Mouse (Mus musculus) myocyte (in vitro differentiated cells): Measurements from ENCODE around the gene Bcas3. TPM values are rescaled to one million over a fixed set of nuclear protein-coding genes. Genes with fewer than 3 reads are reported as not detected.
"Not testable (repeated sequence)": the region's sequence is repeated elsewhere in the genome, so short reads cannot be mapped to it uniquely, and the experiment has no call there.

ENCODE experiments used
- H3K27me3 ChIP-seq: one replicate; pipeline ENCODE4 v1.6.1; 2011; ENCODE audit not compliant: control insufficient read depth, insufficient read depth, insufficient read length
- H3K36me3 ChIP-seq: one replicate; pipeline ENCODE4 v1.6.1; 2011; ENCODE audit not compliant: control insufficient read depth, insufficient read depth
- H3K4me2 ChIP-seq: one replicate; pipeline ENCODE4 v1.6.1; 2011; ENCODE audit warnings: low read depth, control low read depth
- H3K4me3 ChIP-seq: one replicate; pipeline ENCODE4 v1.5.1; 2011; ENCODE audit warnings: mild to moderate bottlenecking, control low read depth, moderate library complexity
- H3K79me2 ChIP-seq: one replicate; pipeline ENCODE4 v1.6.1; 2011; ENCODE audit not compliant: control insufficient read depth, insufficient read depth
- H3ac ChIP-seq: one replicate; pipeline ENCODE4 v1.6.1; 2011; ENCODE audit not compliant: control insufficient read depth, insufficient read length
- CEBPB ChIP-seq: IDR thresholded peaks from 2 replicates; pipeline ENCODE4 v1.6.1; 2011; ENCODE audit warnings: mild to moderate bottlenecking, moderate library complexity; ENCODE audit not compliant: poor library complexity, insufficient read depth, severe bottlenecking
- E2F4 ChIP-seq: IDR thresholded peaks from one replicate; pipeline ENCODE4 v1.6.1; 2011; ENCODE audit warnings: mild to moderate bottlenecking, control low read depth, moderate library complexity; ENCODE audit not compliant: insufficient read depth
- MAX ChIP-seq: IDR thresholded peaks from one replicate; pipeline ENCODE4 v1.6.1; 2011; ENCODE audit warnings: low read depth, mild to moderate bottlenecking, control low read depth
- MYOD1 ChIP-seq, 3 experiments: IDR thresholded peaks; one replicate each; pipeline ENCODE4 v1.6.1; 2011; ENCODE audit warnings: control low read depth in 2 of 3, low read depth in 2 of 3, mild to moderate bottlenecking in 2 of 3, moderate library complexity in 1 of 3; ENCODE audit not compliant: insufficient read length in 2 of 3, control insufficient read depth in 1 of 3
- MYOG ChIP-seq, 3 experiments: IDR thresholded peaks; one replicate each; pipeline ENCODE4 v1.6.1; 2011; ENCODE audit warnings: control low read depth in 2 of 3, low read depth in 2 of 3, mild to moderate bottlenecking in 2 of 3; ENCODE audit not compliant: insufficient read length in 2 of 3, control insufficient read depth in 1 of 3, insufficient read depth in 1 of 3
- POLR2A ChIP-seq: IDR thresholded peaks from one replicate; pipeline ENCODE4 v1.6.1; 2011; ENCODE audit warnings: low read depth, mild to moderate bottlenecking, control low read depth, moderate library complexity; ENCODE audit not compliant: insufficient read length
- POLR2AphosphoS2 ChIP-seq: IDR thresholded peaks from one replicate; pipeline ENCODE4 v1.6.1; 2011; ENCODE audit warnings: low read depth, control low read depth; ENCODE audit not compliant: insufficient read length
- REST ChIP-seq: IDR thresholded peaks from one replicate; pipeline ENCODE4 v1.6.1; 2011; ENCODE audit warnings: mild to moderate bottlenecking, control low read depth, moderate library complexity; ENCODE audit not compliant: insufficient read depth, insufficient read length
- SRF ChIP-seq: IDR thresholded peaks from one replicate; pipeline ENCODE4 v1.6.1; 2011; ENCODE audit warnings: low read depth; ENCODE audit not compliant: control insufficient read depth, insufficient read length
- TCF12 ChIP-seq: IDR thresholded peaks from one replicate; pipeline ENCODE4 v1.6.1; 2011; ENCODE audit warnings: mild to moderate bottlenecking, control low read depth; ENCODE audit not compliant: poor library complexity, insufficient read depth, severe bottlenecking
- TCF3 ChIP-seq: IDR thresholded peaks from one replicate; pipeline ENCODE4 v1.6.1; 2011; ENCODE audit warnings: low read depth, control low read depth; ENCODE audit not compliant: insufficient read length
- USF1 ChIP-seq: IDR thresholded peaks from one replicate; pipeline ENCODE4 v1.6.1; 2011; ENCODE audit warnings: low read depth, mild to moderate bottlenecking, control low read depth, moderate library complexity
- polyA plus RNA-seq: library from polyadenylated mRNA; unstranded; fragments of >200 nt; fragmentation: generic; extraction: Trizol; gene quantifications from one replicate; pipeline ENCODE4 v1.2.1, GENCODE M21; 2012; ENCODE audit warnings: missing spikeins

Gene Bcas3
- polyA plus RNA-seq, 1 experiment, result 30.1 TPM

- Histone ChIP-seq H3K4me3 (no peak overlapping the region), H3K27me3 (no peaks in the 10 kb centered on the region), H3K4me2 (no peak overlapping the region), H3K79me2 (no peaks in the 10 kb centered on the region), H3ac (no peak overlapping the region), H3K36me3 (no peaks in the 10 kb centered on the region)
- TF ChIP-seq MAX (no peak), MYOD1 (IDR thresholded peaks at IDR 0.05; ENCODE audit: control insufficient read depth in 1 of 3, insufficient read length in 2 of 3, low read depth in 2 of 3) (no peak), CEBPB (no peak), REST (no peak), SRF (no peak), POLR2A (no peak), TCF12 (no peak), USF1 (no peak), E2F4 (no peak), MYOG (IDR thresholded peaks at IDR 0.05; ENCODE audit: control insufficient read depth in 1 of 3, insufficient read depth in 1 of 3, insufficient read length in 2 of 3, low read depth in 2 of 3) (no peak), TCF3 (no peak), POLR2AphosphoS2 (no peak)
Measured at GRCm38 (mm10) chr11:85712026-85712804, 359.2 kb downstream of the Bcas3 start.

DNA sequence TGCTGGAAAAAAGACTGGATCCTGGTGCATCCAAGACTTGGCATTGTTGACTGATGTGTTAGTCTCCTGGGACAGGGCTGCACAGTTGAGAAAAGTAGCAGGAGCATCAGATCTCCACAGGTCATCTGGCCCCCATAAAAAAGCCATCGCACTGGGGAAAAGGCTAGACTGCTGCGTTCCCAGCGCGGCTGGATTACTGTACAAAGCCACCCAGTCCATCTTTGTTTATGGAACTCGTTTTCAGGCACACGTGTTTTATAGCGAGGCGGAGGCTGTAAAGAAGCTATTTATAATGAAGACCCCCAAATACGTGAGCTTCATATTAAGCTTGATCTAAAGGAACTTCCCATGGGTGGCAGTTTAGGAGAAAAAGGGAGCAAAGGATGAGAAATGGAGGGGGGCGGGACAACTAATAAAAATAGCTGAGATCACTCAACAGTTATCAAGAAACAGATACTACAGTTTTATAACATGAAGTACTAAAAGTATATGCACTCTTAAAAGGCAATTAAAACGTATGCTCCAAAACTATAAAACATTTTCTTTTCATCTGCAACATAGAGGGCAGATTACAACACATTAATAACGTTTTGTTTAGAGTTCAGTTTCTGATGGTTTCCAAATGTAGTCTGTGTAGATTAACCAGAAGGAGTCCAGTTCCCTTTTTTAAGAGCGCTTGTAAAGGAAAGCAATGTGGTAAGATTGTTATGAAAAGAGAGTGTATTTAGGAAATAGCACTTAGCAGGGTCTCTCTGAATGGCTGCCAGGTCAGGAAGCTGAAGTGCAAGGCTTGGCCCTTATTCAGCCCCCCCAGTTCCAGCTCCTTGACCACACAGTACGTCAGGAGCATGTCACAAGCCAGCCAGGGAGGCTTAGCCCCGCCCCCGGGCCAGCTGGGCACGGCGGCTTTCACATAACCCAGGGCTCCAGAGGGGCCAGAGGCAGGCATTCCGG lies 360.2 kb downstream of the Bcas3 start:
- Histone ChIP-seq H3ac (no peak overlapping the region), H3K36me3 (no peaks in the 10 kb centered on the region), H3K79me2 (no peaks in the 10 kb centered on the region), H3K27me3 (no peaks in the 10 kb centered on the region), H3K4me2 (peak overlapping the region; percentile 54), H3K4me3 (no peak overlapping the region)
- TF ChIP-seq MAX (no peak), REST (no peak), MYOD1 (IDR thresholded peaks at IDR 0.05; ENCODE audit: control insufficient read depth in 1 of 3, insufficient read length in 2 of 3, low read depth in 2 of 3) (peak in 1 of 3 experiments; percentile 37), CEBPB (no peak), TCF12 (no peak), MYOG (IDR thresholded peaks at IDR 0.05; ENCODE audit: control insufficient read depth in 1 of 3, insufficient read depth in 1 of 3, insufficient read length in 2 of 3, low read depth in 2 of 3) (peak in 1 of 3 experiments; percentile 38)

GRCm38 (mm10) chr11:85713814-85714208 lies 360.8 kb downstream of the Bcas3 start:
- Histone ChIP-seq H3K4me3 (no peak overlapping the region), H3ac (no peak overlapping the region), H3K36me3 (no peaks in the 10 kb centered on the region), H3K79me2 (no peaks in the 10 kb centered on the region), H3K4me2 (peak overlapping the region; percentile 54), H3K27me3 (no peaks in the 10 kb centered on the region)
- TF ChIP-seq USF1 (no peak), TCF3 (no peak), E2F4 (no peak), MYOD1 (IDR thresholded peaks at IDR 0.05; ENCODE audit: control insufficient read depth in 1 of 3, insufficient read length in 2 of 3, low read depth in 2 of 3) (no peak), SRF (no peak), POLR2AphosphoS2 (no peak), REST (no peak), MYOG (IDR thresholded peaks at IDR 0.05; ENCODE audit: control insufficient read depth in 1 of 3, insufficient read depth in 1 of 3, insufficient read length in 2 of 3, low read depth in 2 of 3) (no peak), POLR2A (no peak), CEBPB (no peak), TCF12 (no peak), MAX (no peak)

- no peak for TF ChIP-seq MAX
- Histone ChIP-seq H3K79me2 (no peaks in the 10 kb centered on the region), H3K36me3 (no peaks in the 10 kb centered on the region), H3K4me3 (no peak overlapping the region), H3K4me2 (no peak overlapping the region), H3ac (no peak overlapping the region), H3K27me3 (no peaks in the 10 kb centered on the region)
Measured at GRCm38 (mm10) chr11:85714312-85714931, 361.5 kb downstream of the Bcas3 start.

- not testable (repeated sequence) for H3K79me2 ChIP-seq, H3ac ChIP-seq, H3K4me3 ChIP-seq, H3K36me3 ChIP-seq, H3K27me3 ChIP-seq, H3K4me2 ChIP-seq
Measured at GRCm38 (mm10) chr11:85716730-85717129, 363.8 kb downstream of the Bcas3 start.
